Mouse (Mus musculus) heart, adult 11 months (tissue): Measurements from ENCODE around the gene Rab26.

ENCODE experiments used
- DNase-seq: peaks from one replicate; pipeline ENCODE4 v3.0.0; 2022

Rab26 gene

DNA sequence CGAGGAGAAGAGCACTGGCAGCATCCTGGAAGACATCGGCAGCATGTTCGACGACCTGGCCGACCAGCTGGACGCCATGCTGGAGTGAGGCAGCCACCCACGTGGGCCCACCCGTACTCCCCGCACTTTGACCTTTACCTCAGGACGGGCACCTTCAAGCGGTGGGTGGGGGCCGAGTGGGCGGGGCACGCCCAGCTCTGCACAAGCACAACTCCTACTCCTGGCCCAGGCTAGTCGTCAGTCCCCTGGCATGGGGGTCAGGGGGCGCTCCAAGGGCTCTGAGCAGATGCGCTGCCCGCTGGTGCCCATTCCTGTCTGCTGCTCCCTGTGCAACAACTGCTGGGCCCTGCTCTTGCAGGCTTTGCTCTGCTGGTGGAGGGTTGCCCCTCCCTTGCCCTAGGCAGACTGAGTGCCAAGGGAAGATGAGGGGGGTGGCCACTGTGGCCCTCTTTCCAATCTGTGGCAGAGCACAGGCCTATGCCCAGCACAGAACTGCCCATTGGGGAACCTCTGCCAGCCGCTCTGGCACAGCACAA is 26.8 kb downstream of the Rab26 start:
- no peak for DNase-seq

DNA sequence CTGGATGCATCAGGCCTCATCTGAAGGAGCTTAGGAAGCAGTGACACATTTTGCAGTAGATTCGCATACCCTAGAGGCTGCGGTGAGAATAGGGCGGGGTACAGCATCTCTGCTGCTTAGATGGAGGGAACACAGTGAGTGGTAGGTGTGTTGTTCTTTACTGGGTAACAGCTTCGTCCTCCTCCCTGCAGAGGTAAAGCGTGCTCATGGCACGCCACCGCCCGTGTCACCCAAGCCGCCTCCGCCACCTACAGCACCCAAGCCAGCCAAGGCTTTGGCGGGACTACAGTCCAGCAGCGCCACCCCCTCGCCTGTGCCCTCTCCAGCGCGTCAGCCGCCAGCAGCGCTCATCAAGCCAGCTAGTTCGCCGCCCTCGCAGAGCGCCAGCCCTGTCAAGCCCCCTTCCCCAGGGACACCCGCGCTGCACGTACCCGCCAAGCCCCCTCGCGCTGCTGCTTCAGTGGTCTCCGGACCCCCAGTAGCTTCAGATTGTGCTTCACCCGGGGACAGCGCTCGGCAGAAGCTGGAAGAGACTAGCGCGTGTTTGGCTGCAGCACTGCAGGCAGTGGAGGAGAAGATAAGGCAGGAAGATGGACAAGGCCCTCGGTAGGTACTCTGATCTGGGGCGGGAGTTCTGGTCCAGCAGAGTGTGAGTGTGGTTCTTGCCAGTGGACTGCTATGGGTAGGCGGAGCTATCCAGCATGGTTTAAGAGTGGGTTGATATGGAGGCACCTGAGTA is 27.5 kb downstream of the Rab26 start:
- DNase-seq: peak; percentile 90

DNA sequence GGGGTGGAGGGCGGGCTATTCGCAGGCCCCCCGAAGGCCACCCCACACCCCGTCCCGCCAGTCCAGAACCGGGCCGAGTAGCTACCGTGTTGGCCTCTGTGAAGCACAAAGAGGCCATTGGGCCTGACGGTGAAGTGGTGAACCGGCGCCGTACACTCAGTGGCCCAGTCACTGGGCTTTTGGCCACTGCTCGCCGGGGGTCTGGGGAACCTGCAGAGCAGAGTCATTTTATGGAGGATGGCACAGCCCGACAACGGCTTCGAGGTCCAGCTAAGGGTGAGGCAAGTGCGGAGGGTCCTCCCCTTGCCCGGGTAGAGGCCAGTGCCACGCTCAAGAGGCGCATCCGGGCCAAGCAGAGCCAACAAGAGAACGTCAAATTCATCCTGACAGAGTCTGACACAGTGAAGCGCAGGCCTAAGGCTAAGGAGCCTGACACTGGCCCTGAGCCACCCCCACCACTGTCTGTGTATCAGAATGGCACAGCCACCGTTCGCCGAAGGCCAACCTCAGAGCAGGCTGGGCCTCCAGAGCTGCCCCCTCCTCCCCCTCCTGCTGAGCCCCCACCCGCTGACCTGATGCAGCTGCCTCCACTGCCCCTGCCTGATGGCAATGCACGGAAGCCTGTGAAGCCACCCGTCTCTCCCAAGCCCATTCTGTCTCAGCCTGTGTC is 28.6 kb downstream of the Rab26 start:
- DNase-seq: no peak

DNA sequence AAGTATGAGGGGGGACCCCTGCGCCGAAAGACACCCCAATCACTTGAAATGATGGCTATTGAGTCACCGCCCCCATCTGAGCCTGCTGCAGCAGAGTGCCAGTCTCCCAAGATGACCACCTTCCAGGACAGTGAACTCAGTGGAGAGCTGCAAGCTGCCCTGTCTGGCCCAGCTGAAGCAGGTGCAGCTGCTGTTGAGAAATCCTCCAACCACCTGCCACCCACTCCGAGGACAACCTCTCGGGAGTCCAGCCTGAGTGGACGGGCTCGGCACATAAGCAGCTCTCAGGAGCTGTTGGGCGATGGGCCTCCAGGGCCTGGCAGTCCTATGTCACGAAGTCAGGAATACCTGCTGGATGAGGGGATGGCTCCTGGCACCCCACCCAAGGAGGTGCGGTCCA is 29.9 kb downstream of the Rab26 start:
- no peak for DNase-seq

DNA sequence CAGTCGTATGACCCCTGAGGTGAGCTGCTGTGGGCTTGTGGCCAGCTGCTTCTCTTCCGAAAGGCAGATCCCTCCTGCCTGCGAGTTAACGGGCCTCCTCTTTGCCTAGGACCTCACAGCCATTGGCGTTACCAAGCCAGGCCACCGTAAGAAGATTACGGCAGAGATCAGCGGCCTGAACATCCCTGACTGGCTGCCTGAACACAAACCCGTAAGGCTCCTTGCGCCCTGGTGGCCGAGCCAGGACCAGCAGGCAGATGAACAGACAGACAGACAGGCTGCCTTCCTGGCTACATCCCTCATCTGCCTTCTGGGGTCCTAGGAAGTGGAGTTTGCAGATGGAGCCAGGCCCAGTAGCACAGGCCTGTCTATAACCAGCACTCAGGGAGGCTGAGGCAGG is 31.8 kb downstream of the Rab26 start:
- no peak for DNase-seq

DNA sequence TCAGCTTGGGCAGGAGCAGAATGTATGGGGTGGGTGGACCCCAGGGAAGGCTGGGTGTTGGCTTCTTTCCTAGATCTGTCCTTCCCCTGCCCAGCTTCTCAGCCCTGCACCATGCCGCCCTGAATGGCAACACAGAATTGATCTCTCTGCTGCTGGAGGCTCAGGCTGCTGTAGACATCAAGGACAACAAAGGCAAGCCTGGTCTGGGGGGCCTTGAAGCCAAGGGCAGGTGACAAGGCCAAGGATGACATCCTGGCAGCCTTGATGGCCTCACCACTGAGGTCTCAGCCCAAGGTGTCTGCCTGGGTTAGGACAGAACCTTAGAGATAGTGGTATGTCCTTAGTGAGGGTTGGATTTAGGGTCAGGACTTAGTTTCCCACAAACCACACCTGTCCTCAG is 38.0 kb downstream of the Rab26 start:
- DNase-seq: no peak

GRCm38 (mm10) chr17:24495443-24495842 is 38.6 kb downstream of the Rab26 start:
- peak; percentile 85 for DNase-seq

GRCm38 (mm10) chr17:24494627-24495335 is 39.2 kb downstream of the Rab26 start:
- DNase-seq: peak; percentile 83

GRCm38 (mm10) chr17:24490399-24490798 is 43.6 kb downstream of the Rab26 start:
- no peak for DNase-seq

GRCm38 (mm10) chr17:24489265-24490030 is 44.6 kb downstream of the Rab26 start:
- no peak for DNase-seq

DNA sequence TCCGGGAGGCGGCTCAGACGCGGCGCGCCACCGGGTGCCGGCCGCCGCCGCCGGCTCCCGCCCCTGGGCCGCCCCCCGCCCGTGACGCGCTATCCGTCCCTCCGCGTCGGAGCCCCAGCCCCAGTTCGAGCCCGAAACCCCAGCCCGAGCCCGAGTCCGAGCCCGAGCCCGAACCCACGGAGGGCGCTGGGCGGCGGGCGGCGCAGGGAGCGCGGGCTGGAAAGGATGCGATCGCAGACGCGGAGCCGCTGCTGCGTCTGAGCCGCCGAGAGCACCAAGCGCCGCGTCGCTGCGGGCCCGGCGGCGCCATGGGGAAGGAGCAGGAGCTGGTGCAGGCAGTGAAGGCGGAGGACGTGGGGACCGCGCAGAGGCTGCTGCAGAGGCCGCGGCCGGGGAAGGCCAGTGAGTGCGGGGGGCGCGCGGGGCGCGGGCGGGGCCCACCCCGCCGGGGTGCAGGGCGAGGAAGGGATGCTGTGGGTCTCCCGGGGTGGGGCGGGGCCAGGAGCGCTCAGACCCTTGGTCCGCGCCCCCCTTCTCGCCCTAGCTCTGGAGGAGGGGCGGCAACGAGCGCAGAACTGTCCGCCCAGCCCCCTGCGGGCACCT is 45.2 kb downstream of the Rab26 start:
- peak; percentile 91 for DNase-seq

- DNase-seq: no peak
Observed at GRCm38 (mm10) chr17:24488186-24488661, 45.8 kb downstream of the Rab26 start, which contains the start of gene Caskin1. Caskin1 (plus strand) TSS chr17:24488601.

DNA sequence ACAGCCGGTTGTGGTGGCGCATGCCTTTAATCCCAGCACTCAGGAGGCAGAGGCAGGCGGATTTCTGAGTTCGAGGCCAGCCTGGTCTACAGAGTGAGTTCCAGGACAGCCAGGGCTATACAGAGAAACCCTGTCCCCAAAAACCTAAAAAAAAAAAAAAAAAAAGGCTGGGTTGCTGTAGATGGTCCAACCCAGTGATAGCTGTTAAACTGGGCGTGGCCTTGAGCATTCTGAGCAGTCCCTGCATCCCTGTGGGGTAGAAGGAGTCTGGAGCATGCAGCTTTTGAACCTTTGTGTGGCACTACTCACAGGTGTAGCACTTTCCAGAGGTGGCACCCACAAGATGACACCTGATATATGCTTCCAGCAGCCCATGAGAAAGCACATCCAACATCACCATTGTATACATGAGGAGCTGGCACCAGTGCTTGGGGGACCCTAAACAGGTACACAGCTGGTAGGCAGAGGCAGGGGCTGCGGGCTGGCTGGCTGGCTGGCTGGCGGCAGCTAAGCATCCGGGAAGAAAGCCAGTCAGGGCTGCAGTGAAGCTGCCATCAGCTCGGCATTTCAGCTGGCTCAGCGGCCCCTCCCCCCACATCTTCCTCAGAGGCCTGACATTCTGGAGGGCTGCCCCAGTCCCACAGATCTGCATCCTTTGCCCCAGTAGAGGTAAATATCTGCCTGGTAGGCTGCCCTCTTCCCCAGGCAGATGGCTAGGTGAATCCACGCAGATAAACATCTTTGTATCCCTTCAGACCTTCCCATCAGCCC is 48.7 kb downstream of the Rab26 start:
- DNase-seq: no peak

GRCm38 (mm10) chr17:24483495-24483894 is 50.5 kb downstream of the Rab26 start:
- DNase-seq: no peak

DNA sequence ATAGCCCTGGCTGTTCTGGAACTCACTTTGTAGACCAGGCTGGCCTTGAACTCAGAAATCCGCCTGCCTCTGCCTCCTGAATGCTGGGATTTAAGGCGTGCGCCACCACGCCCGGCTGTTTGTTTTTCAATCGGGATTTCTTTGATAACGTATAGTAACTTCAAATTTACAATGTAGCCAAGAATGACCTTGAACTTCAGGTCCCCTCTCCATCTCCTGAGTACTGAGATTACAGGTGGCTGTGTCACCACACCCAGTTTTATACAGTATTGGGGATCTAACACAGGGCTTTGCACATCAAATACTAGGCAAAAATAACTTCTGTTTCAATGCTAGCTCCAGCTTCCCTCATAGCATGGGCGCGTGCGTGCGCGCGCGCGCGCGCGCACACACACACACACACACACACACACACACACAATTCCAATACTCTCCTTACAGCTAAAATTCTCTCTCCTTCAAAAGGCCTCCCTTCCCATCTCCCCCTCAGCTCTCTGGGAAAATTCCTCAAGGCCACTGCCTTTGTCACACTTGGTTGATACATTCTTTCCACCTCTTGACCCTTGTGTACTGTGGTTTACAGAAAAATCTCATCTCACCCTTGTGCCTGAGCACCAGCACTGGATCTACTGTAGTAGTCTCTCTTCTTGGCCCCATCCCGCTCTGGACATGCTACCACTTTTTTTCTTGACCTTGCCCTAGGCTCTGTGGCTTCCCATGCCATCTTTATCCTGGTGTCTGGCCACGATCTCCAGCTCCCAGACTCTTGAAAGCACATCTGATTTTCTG is 52.8 kb downstream of the Rab26 start:
- DNase-seq: no peak

DNA sequence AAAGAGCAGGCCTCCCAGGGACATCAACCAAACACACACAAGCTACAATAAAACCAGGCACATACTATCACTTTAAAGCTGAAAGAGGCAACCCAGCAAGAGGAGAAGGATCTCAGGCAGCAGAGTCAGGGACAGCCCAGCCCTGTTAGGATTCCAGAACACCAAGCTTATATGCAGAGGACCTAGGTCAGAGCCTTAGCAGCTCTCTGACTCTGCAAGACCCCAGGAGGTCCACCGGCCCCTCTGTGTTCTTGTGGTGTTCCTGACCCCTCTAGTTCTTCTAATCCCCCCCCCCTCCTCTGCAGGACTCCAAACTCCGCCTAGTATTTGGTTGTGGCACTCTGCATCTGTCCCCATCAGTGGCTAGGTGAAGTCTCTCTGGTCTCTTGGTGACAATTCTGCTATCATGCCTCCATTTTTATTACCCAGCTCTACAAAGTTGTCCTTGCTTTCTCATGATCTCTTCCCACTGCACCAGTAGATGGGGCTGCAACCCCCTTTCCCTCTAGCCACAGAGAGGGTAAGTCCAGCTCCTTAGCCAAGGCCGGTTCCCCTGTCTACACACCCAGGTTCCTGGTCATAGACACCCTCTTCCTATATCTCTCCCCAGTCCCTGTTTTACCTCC is 53.7 kb downstream of the Rab26 start:
- DNase-seq: no peak

GRCm38 (mm10) chr17:24479431-24479830 is 54.6 kb downstream of the Rab26 start:
- no peak for DNase-seq

DNA sequence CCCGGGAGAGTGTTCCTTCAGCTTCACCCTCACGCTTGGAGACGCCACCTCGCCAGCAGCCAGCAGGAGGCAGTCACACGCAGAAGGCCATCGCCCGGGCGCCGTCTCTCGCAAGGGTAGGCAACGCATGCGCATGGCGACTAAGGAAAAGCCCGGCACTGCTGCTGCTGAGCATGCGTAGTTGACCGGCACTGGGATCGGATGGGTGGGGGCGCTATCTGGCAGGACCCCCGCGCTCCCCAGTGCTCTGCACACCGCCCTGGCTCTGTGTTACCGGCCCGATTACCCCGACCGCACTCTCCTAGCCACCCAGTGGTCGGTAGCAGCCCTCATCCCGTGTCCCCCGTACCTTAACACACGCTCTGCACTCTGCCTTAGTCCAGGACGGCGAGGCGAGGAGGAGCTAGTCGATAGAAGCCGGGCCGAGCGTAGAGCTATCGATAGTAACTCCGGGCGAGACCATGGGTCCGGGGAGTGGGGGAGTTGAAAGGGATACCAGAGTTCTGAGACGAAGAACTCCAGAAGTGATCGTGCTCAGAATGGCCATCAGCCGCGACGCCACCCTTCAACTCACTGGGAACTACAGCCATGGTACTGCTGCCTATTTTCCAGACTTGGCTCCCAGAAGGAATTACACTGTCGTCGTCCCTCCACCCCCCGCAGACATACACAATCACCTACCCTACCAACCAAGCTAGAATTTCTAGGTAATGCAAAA is 55.2 kb downstream of the Rab26 start, which contains the start of gene Mlst8:
Mlst8 (minus strand) TSS at position 416 of the 718 bp plus-strand sequence.
- peak; percentile 100 for DNase-seq

GRCm38 (mm10) chr17:24477985-24478600 is 55.9 kb downstream of the Rab26 start:
- DNase-seq: peak; percentile 94
